Mouse (Mus musculus) CH12.LX (cell line): ENCODE data around the gene Fam205a1.

Experiments used
- CTCF ChIP-seq, 2 experiments: IDR thresholded peaks in 1 of 2; conservative IDR thresholded peaks in 1 of 2; 2 replicates each; pipeline ENCODE4 v1.5.1; 2011 to 2012; ENCODE audit warnings: low read depth in 2 of 2, low read length in 2 of 2, improper control_type of control experiment in 1 of 2, inconsistent platforms in 1 of 2, mild to moderate bottlenecking in 1 of 2, moderate library complexity in 1 of 2
- EP300 ChIP-seq: IDR thresholded peaks from 2 replicates; pipeline ENCODE4 v1.6.1; 2011; ENCODE audit warnings: low read length, improper control_type of control experiment
- MAX ChIP-seq: IDR thresholded peaks from 2 replicates; pipeline ENCODE4 v1.6.1; 2011; ENCODE audit warnings: low read length, improper control_type of control experiment
- MAZ ChIP-seq: IDR thresholded peaks from 2 replicates; pipeline ENCODE4 v1.6.1; 2012; ENCODE audit warnings: low read depth, mild to moderate bottlenecking, inconsistent platforms, low read length, improper control_type of control experiment, moderate library complexity
- MXI1 ChIP-seq: IDR thresholded peaks from 2 replicates; pipeline ENCODE4 v1.6.1; 2011; ENCODE audit warnings: mild to moderate bottlenecking, low read depth, low read length, improper control_type of control experiment
- POLR2A ChIP-seq: IDR thresholded peaks from 2 replicates; pipeline ENCODE4 v1.6.1; 2011; ENCODE audit warnings: low read depth, mild to moderate bottlenecking, improper control_type of control experiment, low read length
- USF2 ChIP-seq: conservative IDR thresholded peaks from 2 replicates; pipeline ENCODE4 v1.6.1; 2011; ENCODE audit warnings: low read depth, low read length, improper control_type of control experiment
- ZKSCAN1 ChIP-seq: IDR thresholded peaks from 2 replicates; pipeline ENCODE4 v1.6.1; 2012; ENCODE audit warnings: low read depth, inconsistent platforms, low read length, improper control_type of control experiment, borderline replicate concordance

GRCm38 (mm10) chr4:42872151-42872550 lies 18.5 kb upstream of the Fam205a1 start:
- TF ChIP-seq ZKSCAN1 (no peak), USF2 (no peak), MAX (no peak), POLR2A (no peak), EP300 (no peak), CTCF (conservative IDR thresholded peaks at IDR 0.05 in 1 of 2, IDR thresholded peaks at IDR 0.05 in 1 of 2; ENCODE audit: low read depth in 2 of 2, low read length in 2 of 2) (no peak), MXI1 (no peak), MAZ (no peak)
